Mouse (Mus musculus) megakaryocyte, embryonic 14.5 days (primary cell): ENCODE measurements around the gene Olfr1247.
"Not testable (repeated sequence)": the region's sequence is repeated elsewhere in the genome, so short reads cannot be mapped to it uniquely, and the experiment has no call there.

Experiments
- FLI1 ChIP-seq: IDR thresholded peaks from 2 replicates; pipeline ENCODE4 v1.6.1; 2012; ENCODE audit warnings: low read length, inconsistent platforms, mixed read lengths
- GATA1 ChIP-seq: IDR thresholded peaks from 3 replicates; pipeline ENCODE4 v1.6.1; 2012; ENCODE audit warnings: mixed read lengths, low read length, inconsistent platforms, borderline replicate concordance

DNA sequence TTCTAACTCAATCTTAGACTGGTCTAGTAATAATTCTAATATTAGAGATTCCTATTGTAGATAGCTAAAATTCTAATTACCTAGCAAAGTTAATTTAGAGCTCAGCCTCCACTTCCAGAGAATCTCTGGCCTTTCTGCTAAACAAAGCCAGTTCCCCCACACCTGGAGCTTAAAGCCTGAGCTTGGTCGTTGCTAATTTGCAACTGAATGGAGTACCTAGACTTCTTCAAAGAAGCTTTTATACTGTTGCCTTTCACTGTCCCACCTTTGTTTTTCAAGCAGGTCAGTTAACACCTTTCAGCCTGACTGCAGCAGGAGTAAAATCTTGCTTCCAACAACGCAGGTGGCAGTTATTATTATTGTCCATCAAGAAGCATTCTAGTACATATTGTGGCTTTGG is 51.2 kb downstream of the Olfr1247 start:
- TF ChIP-seq GATA1, FLI1: not testable (repeated sequence)
